Mouse (Mus musculus): ENCODE data around the gene Ano1. TPM values are rescaled to one million over a fixed set of nuclear protein-coding genes. Genes with fewer than 3 reads are reported as not detected.

Gene Ano1
- polyA plus RNA-seq, 1 experiment from 2014 or later = 1.4 TPM

GRCm38 (mm10) chr7:144552274-144552673 lies 199.5 kb downstream of the Ano1 start:
- peak overlapping the region; percentile 84; the same call in 1 of the 2 replicates for H3K9ac ChIP-seq (ENCODE audit: low read length)
- WGBS = 92% methylated on average over 8 of the region's 8 CpGs
- ATAC-seq (ENCODE audit: insufficient number of reproducible peaks, low FRiP score, low TSS enrichment, low read depth) (no peak), DNase-seq (ENCODE audit: low spot score) (no peak)
- H3K4me3 ChIP-seq (ENCODE audit: low read depth, low read length) = peak overlapping the region; percentile 88; the same call in 1 of the 2 replicates
- no peaks in the 10 kb centered on the region for H3K27me3 ChIP-seq (ENCODE audit: control insufficient read depth, insufficient read depth, low read length)
- H3K4me2 ChIP-seq (ENCODE audit: low read depth, severe bottlenecking) = peak overlapping the region; percentile 80; the same call in 1 of the 2 replicates
- H3K36me3 ChIP-seq (ENCODE audit: control insufficient read depth, insufficient read depth, low read length) = peaks cover 5% of the 10 kb centered on the region; the same call in 1 of the 2 replicates
- peaks cover 7% of the 10 kb centered on the region; the same call in 1 of the 2 replicates for H3K4me1 ChIP-seq (ENCODE audit: control insufficient read depth, insufficient read depth, low read length)
- H3K9me3 ChIP-seq (ENCODE audit: control insufficient read depth, low read length) = no peaks in the 10 kb centered on the region
- no peak overlapping the region for H3K27ac ChIP-seq (replicated peaks; ENCODE audit: low read depth, low read length)

DNA sequence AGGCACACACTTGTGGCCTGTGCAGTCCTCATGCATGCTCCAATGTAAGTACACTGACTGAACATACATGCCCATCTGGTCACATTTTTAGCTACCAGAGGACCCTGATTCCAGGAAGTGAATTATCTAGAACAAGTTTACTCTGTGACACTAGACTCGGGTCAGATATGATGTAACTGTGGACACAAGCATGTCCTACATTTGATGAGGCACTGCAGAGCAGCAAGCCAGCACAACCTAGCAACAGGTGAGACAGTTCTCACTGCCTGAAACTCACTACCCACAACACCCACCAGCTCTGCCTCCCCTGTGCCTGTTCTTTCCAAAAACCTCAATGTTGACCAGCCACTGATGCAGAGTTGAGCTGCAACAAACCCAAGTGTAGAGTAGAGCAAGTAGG lies 201.0 kb downstream of the Ano1 start:
- Histone ChIP-seq H3K4me1 (ENCODE audit: control insufficient read depth, insufficient read depth, low read length) (peaks cover 7% of the 10 kb centered on the region; the same call in 1 of the 2 replicates), H3K27ac (replicated peaks; ENCODE audit: low read depth, low read length) (no peak overlapping the region), H3K9ac (ENCODE audit: low read length) (no peak overlapping the region), H3K4me2 (ENCODE audit: low read depth, severe bottlenecking) (no peak overlapping the region), H3K9me3 (ENCODE audit: control insufficient read depth, low read length) (no peaks in the 10 kb centered on the region), H3K36me3 (ENCODE audit: control insufficient read depth, insufficient read depth, low read length) (peaks cover 5% of the 10 kb centered on the region; the same call in 1 of the 2 replicates), H3K4me3 (ENCODE audit: low read depth, low read length) (no peak overlapping the region), H3K27me3 (ENCODE audit: control insufficient read depth, insufficient read depth, low read length) (no peaks in the 10 kb centered on the region)
- ATAC-seq (ENCODE audit: insufficient number of reproducible peaks, low FRiP score, low TSS enrichment, low read depth) = no peak
- WGBS = 81% methylated on average over 1 of the region's 1 CpGs
- DNase-seq (ENCODE audit: low spot score) = no peak

DNA sequence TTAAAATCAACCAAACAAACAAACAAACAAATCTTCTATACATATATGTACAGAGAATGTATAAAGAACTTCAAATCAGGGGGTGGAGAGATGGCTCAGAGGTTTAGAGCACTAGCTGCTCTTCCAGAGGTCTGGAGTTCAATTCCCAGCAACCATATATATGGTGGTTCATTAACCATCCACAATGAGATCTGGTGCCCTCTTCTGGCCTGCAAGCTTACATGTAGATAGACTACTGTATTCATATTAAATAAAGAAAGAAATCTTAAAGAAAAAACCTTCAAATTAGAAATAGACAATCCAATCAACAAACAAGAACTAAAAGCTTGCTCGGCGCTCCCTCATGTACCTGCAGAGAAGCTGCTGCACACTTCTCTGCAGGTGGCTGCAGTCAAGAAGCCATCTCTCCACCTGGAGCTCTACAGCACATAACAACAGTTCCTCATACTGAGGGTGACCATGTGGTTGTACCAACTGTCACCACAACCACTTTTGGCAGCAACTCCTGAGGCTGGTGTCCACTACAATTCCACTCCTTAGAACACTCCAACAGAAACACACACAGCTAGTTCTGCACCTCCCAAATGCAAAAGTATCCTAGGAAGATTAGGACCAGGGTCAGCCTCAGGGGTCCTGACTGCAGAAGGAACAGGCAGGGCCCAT lies 201.7 kb downstream of the Ano1 start:
- Histone ChIP-seq H3K9me3 (ENCODE audit: control insufficient read depth, low read length) (no peaks in the 10 kb centered on the region), H3K4me3 (ENCODE audit: low read depth, low read length) (no peak overlapping the region), H3K36me3 (ENCODE audit: control insufficient read depth, insufficient read depth, low read length) (peaks cover 5% of the 10 kb centered on the region; the same call in 1 of the 2 replicates), H3K9ac (ENCODE audit: low read length) (no peak overlapping the region), H3K27ac (replicated peaks; ENCODE audit: low read depth, low read length) (no peak overlapping the region), H3K4me1 (ENCODE audit: control insufficient read depth, insufficient read depth, low read length) (peaks cover 7% of the 10 kb centered on the region; the same call in 1 of the 2 replicates), H3K27me3 (ENCODE audit: control insufficient read depth, insufficient read depth, low read length) (no peaks in the 10 kb centered on the region), H3K4me2 (ENCODE audit: low read depth, severe bottlenecking) (no peak overlapping the region)
- DNase-seq (ENCODE audit: low spot score) = no peak
- ATAC-seq (ENCODE audit: insufficient number of reproducible peaks, low FRiP score, low TSS enrichment, low read depth) = no peak
- WGBS = 98% methylated on average over 2 of the region's 2 CpGs

DNA sequence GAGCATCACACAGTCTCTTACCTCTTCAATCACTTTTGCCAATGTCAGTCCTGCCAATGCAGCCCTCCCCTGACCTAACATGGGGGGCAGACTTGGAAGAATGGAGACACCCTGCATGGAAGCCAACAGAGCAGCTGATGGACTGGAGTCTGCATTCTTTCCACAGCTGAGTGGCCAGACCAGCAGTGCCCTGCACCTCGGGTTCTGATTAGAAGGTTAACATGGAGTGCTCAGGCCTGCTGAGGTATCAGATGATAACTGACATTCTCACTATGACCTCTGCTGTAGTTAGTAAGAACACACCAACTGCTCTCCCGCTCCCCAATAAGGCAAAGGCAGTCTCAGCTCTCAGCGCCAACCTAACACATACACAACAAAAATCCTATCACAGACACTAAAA lies 206.5 kb downstream of the Ano1 start:
- no peaks in the 10 kb centered on the region for H3K27me3 ChIP-seq (ENCODE audit: control insufficient read depth, insufficient read depth, low read length)
- H3K4me3 ChIP-seq (ENCODE audit: low read depth, low read length) = no peak overlapping the region
- H3K9me3 ChIP-seq (ENCODE audit: control insufficient read depth, low read length) = no peaks in the 10 kb centered on the region
- H3K9ac ChIP-seq (ENCODE audit: low read length) = no peak overlapping the region
- H3K4me1 ChIP-seq (ENCODE audit: control insufficient read depth, insufficient read depth, low read length) = no peaks in the 10 kb centered on the region
- no peak overlapping the region for H3K4me2 ChIP-seq (ENCODE audit: low read depth, severe bottlenecking)
- DNase-seq (ENCODE audit: low spot score) = no peak
- peaks cover 2% of the 10 kb centered on the region; the same call in 1 of the 2 replicates for H3K36me3 ChIP-seq (ENCODE audit: control insufficient read depth, insufficient read depth, low read length)
- 91% methylated on average over 3 of the region's 3 CpGs for WGBS
- no peak overlapping the region for H3K27ac ChIP-seq (replicated peaks; ENCODE audit: low read depth, low read length)
- no peak for ATAC-seq (ENCODE audit: insufficient number of reproducible peaks, low FRiP score, low TSS enrichment, low read depth)

- 93% methylated on average over 5 of the region's 5 CpGs for WGBS
- H3K4me1 ChIP-seq (ENCODE audit: control insufficient read depth, insufficient read depth, low read length) = no peaks in the 10 kb centered on the region
- no peak overlapping the region for H3K4me2 ChIP-seq (ENCODE audit: low read depth, severe bottlenecking)
- H3K9me3 ChIP-seq (ENCODE audit: control insufficient read depth, low read length) = no peaks in the 10 kb centered on the region
- no peaks in the 10 kb centered on the region for H3K27me3 ChIP-seq (ENCODE audit: control insufficient read depth, insufficient read depth, low read length)
- H3K9ac ChIP-seq (ENCODE audit: low read length) = no peak overlapping the region
- DNase-seq (ENCODE audit: low spot score) (no peak), ATAC-seq (ENCODE audit: insufficient number of reproducible peaks, low FRiP score, low TSS enrichment, low read depth) (no peak)
- no peak overlapping the region for H3K27ac ChIP-seq (replicated peaks; ENCODE audit: low read depth, low read length)
- no peaks in the 10 kb centered on the region for H3K36me3 ChIP-seq (ENCODE audit: control insufficient read depth, insufficient read depth, low read length)
- no peak overlapping the region for H3K4me3 ChIP-seq (ENCODE audit: low read depth, low read length)
Measured at GRCm38 (mm10) chr7:144541351-144541750, 210.4 kb downstream of the Ano1 start.

GRCm38 (mm10) chr7:144539146-144539545 lies 212.6 kb downstream of the Ano1 start:
- no peaks in the 10 kb centered on the region for H3K36me3 ChIP-seq (ENCODE audit: control insufficient read depth, insufficient read depth, low read length)
- H3K9me3 ChIP-seq (ENCODE audit: control insufficient read depth, low read length) = no peaks in the 10 kb centered on the region
- H3K9ac ChIP-seq (ENCODE audit: low read length) = no peak overlapping the region
- H3K4me2 ChIP-seq (ENCODE audit: low read depth, severe bottlenecking) = no peak overlapping the region
- no peaks in the 10 kb centered on the region for H3K27me3 ChIP-seq (ENCODE audit: control insufficient read depth, insufficient read depth, low read length)
- WGBS = 81% methylated on average over 2 of the region's 2 CpGs
- H3K4me1 ChIP-seq (ENCODE audit: control insufficient read depth, insufficient read depth, low read length) = no peaks in the 10 kb centered on the region
- no peak overlapping the region for H3K4me3 ChIP-seq (ENCODE audit: low read depth, low read length)
- no peak for DNase-seq (ENCODE audit: low spot score)
- ATAC-seq (ENCODE audit: insufficient number of reproducible peaks, low FRiP score, low TSS enrichment, low read depth) = no peak
- H3K27ac ChIP-seq (replicated peaks; ENCODE audit: low read depth, low read length) = no peak overlapping the region

Other genes starting within 250 kb of the Ano1 start
- 41.8 and 47.9 TPM in 2 replicates for gene Ppfia1, start 198.2 kb downstream of the Ano1 start, polyA plus RNA-seq (2014; fragmentation: Nextera tagmentation; extraction: Ambion mirVana)
- gene Fadd, start 169.5 kb downstream of the Ano1 start, polyA plus RNA-seq (2014; fragmentation: Nextera tagmentation; extraction: Ambion mirVana) = 11.3 and 12.3 TPM in 2 replicates
- gene Fgf3, start 86.1 kb upstream of the Ano1 start, polyA plus RNA-seq (2014; fragmentation: Nextera tagmentation; extraction: Ambion mirVana) = 0.47 TPM in 1 of 2 replicates, not detected in the other
- gene Fgf4, start 95.4 kb upstream of the Ano1 start, polyA plus RNA-seq (2014; fragmentation: Nextera tagmentation; extraction: Ambion mirVana) = 0.17 and 0.78 TPM in 2 replicates
- 0.47 and 0.52 TPM in 2 replicates for gene Fgf15, start 144.6 kb upstream of the Ano1 start, polyA plus RNA-seq (2014; fragmentation: Nextera tagmentation; extraction: Ambion mirVana)
- 22.6 and 23.3 TPM in 2 replicates for gene LTO1, start 163.1 kb upstream of the Ano1 start, polyA plus RNA-seq (2014; fragmentation: Nextera tagmentation; extraction: Ambion mirVana)
- 166 and 200 TPM in 2 replicates for gene Ccnd1, start 188.0 kb upstream of the Ano1 start, polyA plus RNA-seq (2014; fragmentation: Nextera tagmentation; extraction: Ambion mirVana)